Mouse (Mus musculus) liver, adult 2 months (tissue): Measurements from ENCODE around the gene Pigt. TPM values are rescaled to one million over a fixed set of nuclear protein-coding genes. Genes with fewer than 3 reads are reported as not detected.
A peak's percentile ranks its signal among the peaks of the same experiment; 100 is the strongest.

Experiments
- DNase-seq: peaks from one replicate; pipeline ENCODE4 v3.0.0-alpha.2; 2011; ENCODE audit warnings: low read depth, low spot score; ENCODE audit errors: extremely low read depth
- H3K27ac ChIP-seq: fragments of 200-500 bp; replicated peaks from 2 replicates; pipeline ENCODE4 v1.5.1; 2012; ENCODE audit warnings: low read depth, mild to moderate bottlenecking, control low read depth, inconsistent platforms, low read length; ENCODE audit not compliant: insufficient read depth
- H3K27me3 ChIP-seq: fragments of 200-500 bp; 2 replicates; pipeline ENCODE4 v1.6.1; 2012; ENCODE audit warnings: mild to moderate bottlenecking, moderate library complexity, low read length, inconsistent platforms; ENCODE audit not compliant: control insufficient read depth, insufficient read depth
- H3K36me3 ChIP-seq: fragments of 200-500 bp; 2 replicates; pipeline ENCODE4 v1.6.1; 2012; ENCODE audit warnings: low read length, inconsistent platforms; ENCODE audit not compliant: control insufficient read depth, insufficient read depth
- H3K4me1 ChIP-seq: fragments of 200-500 bp; 2 replicates; pipeline ENCODE4 v1.6.1; 2011; ENCODE audit warnings: low read length; ENCODE audit not compliant: control insufficient read depth, insufficient read depth
- H3K4me3 ChIP-seq: fragments of 200-500 bp; 2 replicates; pipeline ENCODE4 v1.5.1; 2011; ENCODE audit warnings: low read depth, mild to moderate bottlenecking, control low read depth, low read length, moderate library complexity; ENCODE audit not compliant: insufficient read depth
- H3K79me2 ChIP-seq: fragments of 200-500 bp; 2 replicates; pipeline ENCODE4 v1.6.1; 2012; ENCODE audit warnings: inconsistent platforms, mild to moderate bottlenecking, low read length, moderate library complexity; ENCODE audit not compliant: control insufficient read depth, insufficient read depth
- H3K9ac ChIP-seq: fragments of 200-500 bp; 2 replicates; pipeline ENCODE4 v1.6.1; 2012; ENCODE audit warnings: low read depth, mild to moderate bottlenecking, control low read depth, inconsistent platforms, low read length
- CTCF ChIP-seq: fragments of 200-500 bp; IDR thresholded peaks from 2 replicates; pipeline ENCODE4 v1.5.1; 2011; ENCODE audit warnings: low read depth, low read length, control low read depth
- POLR2A ChIP-seq: fragments of 200-500 bp; IDR thresholded peaks from 2 replicates; pipeline ENCODE4 v1.6.1; 2011; ENCODE audit warnings: low read length, control low read depth; ENCODE audit not compliant: insufficient read depth; ENCODE audit errors: extremely low read depth
- WGBS: fragments of 180-500 bp; shearing (Covaris S2); methylation state at CpG from one replicate; pipeline ENCODE4 v1.1.7; 2018; 5-methylcytosine and 5-hydroxymethylcytosine counted together
- polyA plus RNA-seq: library from polyadenylated mRNA; depleted of rRNA; stranded (reverse); fragments of >200 nt; gene quantifications from 2 replicates; pipeline ENCODE4 v1.2.3, GENCODE M21; 2012
- total RNA-seq: library from RNA; depleted of rRNA; stranded (reverse); fragments of >200 nt; gene quantifications from 2 replicates; pipeline ENCODE4 v1.2.3, GENCODE M21; 2014

Pigt gene
- total and polyA plus RNA-seq, 2 experiments, result 7.5 to 63.7 TPM

GRCm38 (mm10) chr2:164513389-164513788 lies 16.1 kb downstream of the Pigt start:
- TF ChIP-seq CTCF (no peak), POLR2A (no peak)
- Histone ChIP-seq H3K27me3 (no peaks in the 10 kb centered on the region), H3K4me3 (no peak overlapping the region), H3K4me1 (peaks cover 2% of the 10 kb centered on the region), H3K27ac (no peak overlapping the region), H3K9ac (no peak overlapping the region), H3K79me2 (no peaks in the 10 kb centered on the region), H3K36me3 (no peaks in the 10 kb centered on the region)
- WGBS, result 76% methylated on average over 8 of the region's 8 CpGs
- DNase-seq, result no peak

- H3K9ac ChIP-seq, result no peak overlapping the region
- DNase-seq, result peak; percentile 95
- no peaks in the 10 kb centered on the region for H3K36me3 ChIP-seq
- H3K27ac ChIP-seq, result no peak overlapping the region
- 25% methylated on average over 2 of the region's 3 CpGs for WGBS
- H3K4me3 ChIP-seq, result no peak overlapping the region
- TF ChIP-seq POLR2A, result no peak
- no peak for TF ChIP-seq CTCF
- H3K4me1 ChIP-seq, result peaks cover 2% of the 10 kb centered on the region
- no peaks in the 10 kb centered on the region for H3K27me3 ChIP-seq
- H3K79me2 ChIP-seq, result no peaks in the 10 kb centered on the region
Observed at GRCm38 (mm10) chr2:164514916-164515315, 17.6 kb downstream of the Pigt start.

GRCm38 (mm10) chr2:164515897-164516296 lies 18.6 kb downstream of the Pigt start:
- TF ChIP-seq CTCF, result no peak
- no peak for TF ChIP-seq POLR2A
- H3K4me3 ChIP-seq, result no peak overlapping the region

GRCm38 (mm10) chr2:164516592-164516991 lies 19.3 kb downstream of the Pigt start:
- no peaks in the 10 kb centered on the region for H3K36me3 ChIP-seq
- TF ChIP-seq CTCF (no peak), POLR2A (no peak)
- peaks cover 2% of the 10 kb centered on the region for H3K4me1 ChIP-seq
- H3K9ac ChIP-seq, result no peak overlapping the region
- no peak overlapping the region for H3K4me3 ChIP-seq
- DNase-seq, result no peak
- H3K27me3 ChIP-seq, result no peaks in the 10 kb centered on the region
- H3K79me2 ChIP-seq, result no peaks in the 10 kb centered on the region
- 92% methylated on average over 11 of the region's 11 CpGs for WGBS
- H3K27ac ChIP-seq, result no peak overlapping the region

More at GRCm38 (mm10) chr2:164515897-164516296, 18.6 kb downstream of the Pigt start:
- H3K4me1 ChIP-seq, result peaks cover 2% of the 10 kb centered on the region
- no peak overlapping the region for H3K9ac ChIP-seq
- WGBS, result 95% methylated on average over 9 of the region's 9 CpGs
- no peaks in the 10 kb centered on the region for H3K36me3 ChIP-seq
- H3K27ac ChIP-seq, result no peak overlapping the region
- no peak for DNase-seq
- H3K27me3 ChIP-seq, result no peaks in the 10 kb centered on the region
- no peaks in the 10 kb centered on the region for H3K79me2 ChIP-seq

GRCm38 (mm10) chr2:164517485-164518221 lies 20.3 kb downstream of the Pigt start:
- H3K79me2 ChIP-seq, result no peaks in the 10 kb centered on the region
- no peak overlapping the region for H3K4me3 ChIP-seq
- TF ChIP-seq CTCF, result peak; percentile 93
- no peak for TF ChIP-seq POLR2A
- no peak overlapping the region for H3K9ac ChIP-seq
- no peaks in the 10 kb centered on the region for H3K27me3 ChIP-seq
- H3K36me3 ChIP-seq, result no peaks in the 10 kb centered on the region
- DNase-seq, result no peak
- WGBS, result 38% methylated on average over 10 of the region's 10 CpGs
- no peak overlapping the region for H3K27ac ChIP-seq
- peaks cover under 1% of the 10 kb centered on the region for H3K4me1 ChIP-seq
